In genomic region chr13:99071413-99071812, GRCm38 (mm10) we compare ENCODE assay signal across 13 mouse cellular contexts.
DNase-seq lines count a peak whose midpoint lies in the region; ATAC-seq and TF ChIP-seq lines count a peak whose summit lies in the region.
"Had no signal": no experiment of that assay in that cellular context is flagged by ENCODE, and none has a peak within 500 bp of the region (broad histone marks: within the 10 kb centered on the region; RNA-seq: fewer than 3 reads in every experiment).

No protein-coding gene starts in this region.

- intact Hi-C loops in heart, postnatal 10 days (cut with DNase I): no loop called here

- H3K27me3 ChIP-seq in kidney, postnatal 0 days (ENCODE audit: insufficient read depth, low read length): no peaks in the 10 kb centered on the region
- H3K27me3 ChIP-seq: liver, embryonic 15.5 days had no signal

- DNase-seq in kidney, postnatal 0 days (ENCODE audit: low spot score): no peak
- DNase-seq in kidney, postnatal 36 days: no peak
- peak; percentile 70 to 74 for DNase-seq in heart, postnatal 10 days
- DNase-seq in thymus, postnatal 36 days: no peak
- no peak for DNase-seq in testis, postnatal 10 days (ENCODE audit: low spot score)
- DNase-seq: adrenal gland, adult 2 months; cerebellum, adult 9-10 months; layer of hippocampus, adult 9-11 months; right cerebral cortex, postnatal 14 days had no signal

- H3K4me1 ChIP-seq in kidney, postnatal 0 days (replicated peaks; ENCODE audit: insufficient read depth, low read length): no peaks in the 10 kb centered on the region; the same call in 1 of the 2 replicates
- H3K4me1 ChIP-seq in embryonic fibroblast, embryonic 13.5 days (ENCODE audit: control insufficient read depth, insufficient read depth, low read length): peaks cover 13% of the 10 kb centered on the region
- peaks cover 21% of the 10 kb centered on the region for H3K4me1 ChIP-seq in olfactory bulb, adult 2 months (ENCODE audit: control insufficient read depth, insufficient read depth, low read length)
- H3K4me1 ChIP-seq: liver, embryonic 15.5 days had no signal

- TF ChIP-seq CTCF in kidney, postnatal 0 days (IDR thresholded peaks at IDR 0.05; ENCODE audit: low read depth): no peak
- TF ChIP-seq CTCF in embryonic fibroblast, embryonic 13.5 days (IDR thresholded peaks at IDR 0.05; ENCODE audit: borderline replicate concordance, insufficient read depth, low read length): no peak
- TF ChIP-seq CTCF in olfactory bulb, adult 2 months (IDR thresholded peaks at IDR 0.05; ENCODE audit: insufficient read depth, low read depth, low read length): no peak

- ATAC-seq in kidney, postnatal 0 days (replicated peaks; ENCODE audit: low FRiP score, low read depth): peak; percentile 84
- ATAC-seq: midbrain, embryonic 16.5 days had no signal

- H3K4me3 ChIP-seq in kidney, postnatal 0 days (replicated peaks; ENCODE audit: low read depth, low read length): no peak overlapping the region
- no peak overlapping the region for H3K4me3 ChIP-seq in embryonic fibroblast, embryonic 13.5 days (ENCODE audit: insufficient read depth, low read length)
- H3K4me3 ChIP-seq in olfactory bulb, adult 2 months (ENCODE audit: insufficient read depth, low read depth, low read length): no peak overlapping the region
- H3K4me3 ChIP-seq: liver, embryonic 15.5 days had no signal

- 25% methylated on average over 6 of the region's 6 CpGs for WGBS in kidney, postnatal 0 days
- 52% methylated on average over 6 of the region's 6 CpGs for WGBS in olfactory bulb, adult 2 months

- TF ChIP-seq POLR2A in embryonic fibroblast, embryonic 13.5 days (IDR thresholded peaks at IDR 0.05; ENCODE audit: low read depth, low read length): no peak
- no peak for TF ChIP-seq POLR2A in olfactory bulb, adult 2 months (IDR thresholded peaks at IDR 0.05; ENCODE audit: insufficient read depth, low read depth, low read length)

- H3K9ac ChIP-seq in kidney, postnatal 0 days (ENCODE audit: low read depth, low read length): no peak overlapping the region
- H3K9ac ChIP-seq: liver, embryonic 15.5 days had no signal

- H3K36me3 ChIP-seq in kidney, postnatal 0 days (ENCODE audit: insufficient read depth, low read length): no peaks in the 10 kb centered on the region
- H3K36me3 ChIP-seq: liver, embryonic 15.5 days had no signal

- peak overlapping the region; percentile 57 for H3K27ac ChIP-seq in kidney, postnatal 0 days
- H3K27ac ChIP-seq in embryonic fibroblast, embryonic 13.5 days (ENCODE audit: insufficient read depth, low read length): peak overlapping the region; percentile 2; the same call in 1 of the 2 replicates
- H3K27ac ChIP-seq in olfactory bulb, adult 2 months (ENCODE audit: insufficient read depth, low read depth, low read length): 0 out of 2 replicates have a peak overlapping the region, but pooled peaks have one; percentile 3
- H3K27ac ChIP-seq: liver, embryonic 15.5 days had no signal

- no peaks in the 10 kb centered on the region for H3K9me3 ChIP-seq in kidney, postnatal 0 days (replicated peaks; ENCODE audit: low read length)
- H3K9me3 ChIP-seq: liver, embryonic 15.5 days had no signal

- no peak overlapping the region for H3K4me2 ChIP-seq in kidney, postnatal 0 days (ENCODE audit: low read length)
- H3K4me2 ChIP-seq: liver, embryonic 15.5 days had no signal

Comparison
In these comparisons a context has a peak if more than half of its experiments do, and no peak if none do; other contexts are left out.
1. DNase-seq: peak in heart, postnatal 10 days (2 of 2); none in kidney, postnatal 0 days (single experiment), kidney, postnatal 36 days (0 of 2), thymus, postnatal 36 days (0 of 2) and testis, postnatal 10 days (single experiment).
2. H3K27ac ChIP-seq: peak in every context shown above with its lines; median percentile 57 in kidney, postnatal 0 days; 3 in olfactory bulb, adult 2 months; 2 in embryonic fibroblast, embryonic 13.5 days.